Mouse (Mus musculus): ENCODE data around the gene Gm8994. TPM values are rescaled to one million over a fixed set of nuclear protein-coding genes. Genes with fewer than 3 reads are reported as not detected.
"Not testable (repeated sequence)": the region's sequence is repeated elsewhere in the genome, so short reads cannot be mapped to it uniquely, and the experiment has no call there.

Gm8994 gene
- not detected in 2 replicates for polyA plus RNA-seq (2011; ENCODE audit: insufficient read depth, insufficient read length, low replicate concordance, missing spikeins)

- 86% methylated on average over 4 of the region's 4 CpGs for WGBS
- not testable (repeated sequence) for H3K4me3 ChIP-seq (replicated peaks; ENCODE audit: control insufficient read depth, low read depth, low read length); H3K4me1 ChIP-seq (ENCODE audit: control insufficient read depth, insufficient read depth, low read length); H3K27ac ChIP-seq (ENCODE audit: control insufficient read depth, insufficient read depth, low read depth, low read length, poor library complexity)
Observed at GRCm38 (mm10) chr6:136327239-136327638, at the start of gene Gm8994. Gene Gm8994 (plus strand): TSS chr6:136327539.

- TF ChIP-seq POLR2A (IDR thresholded peaks at IDR 0.05; ENCODE audit: borderline replicate concordance, control insufficient read depth, low read depth, low read length) (no peak), CTCF (IDR thresholded peaks at IDR 0.05; ENCODE audit: control insufficient read depth, insufficient read depth, low read length) (no peak)
Observed at GRCm38 (mm10) chr6:136277685-136278084, 49.7 kb upstream of the Gm8994 start.

GRCm38 (mm10) chr6:136284565-136284964 lies 42.8 kb upstream of the Gm8994 start:
- Histone ChIP-seq H3K4me3 (replicated peaks; ENCODE audit: control insufficient read depth, low read depth, low read length) (no peak overlapping the region), H3K4me1 (ENCODE audit: control insufficient read depth, insufficient read depth, low read length) (no peaks in the 10 kb centered on the region), H3K27ac (ENCODE audit: control insufficient read depth, insufficient read depth, low read depth, low read length, poor library complexity) (no peak overlapping the region)
- TF ChIP-seq POLR2A (IDR thresholded peaks at IDR 0.05; ENCODE audit: borderline replicate concordance, control insufficient read depth, low read depth, low read length) (no peak), CTCF (IDR thresholded peaks at IDR 0.05; ENCODE audit: control insufficient read depth, insufficient read depth, low read length) (no peak)
- WGBS = 79% methylated on average over 8 of the region's 8 CpGs

More at GRCm38 (mm10) chr6:136277685-136278084, 49.7 kb upstream of the Gm8994 start:
- H3K27ac ChIP-seq (ENCODE audit: control insufficient read depth, insufficient read depth, low read depth, low read length, poor library complexity) = no peak overlapping the region
- no peak overlapping the region for H3K4me3 ChIP-seq (replicated peaks; ENCODE audit: control insufficient read depth, low read depth, low read length)
- no peaks in the 10 kb centered on the region for H3K4me1 ChIP-seq (ENCODE audit: control insufficient read depth, insufficient read depth, low read length)
- WGBS = 68% methylated on average over 4 of the region's 4 CpGs

- Histone ChIP-seq H3K27ac (ENCODE audit: control insufficient read depth, insufficient read depth, low read depth, low read length, poor library complexity) (no peak overlapping the region), H3K4me3 (replicated peaks; ENCODE audit: control insufficient read depth, low read depth, low read length) (no peak overlapping the region), H3K4me1 (ENCODE audit: control insufficient read depth, insufficient read depth, low read length) (no peaks in the 10 kb centered on the region)
- 83% methylated on average over 11 of the region's 11 CpGs for WGBS
- TF ChIP-seq CTCF (IDR thresholded peaks at IDR 0.05; ENCODE audit: control insufficient read depth, insufficient read depth, low read length) (no peak), POLR2A (IDR thresholded peaks at IDR 0.05; ENCODE audit: borderline replicate concordance, control insufficient read depth, low read depth, low read length) (no peak)
Observed at GRCm38 (mm10) chr6:136286180-136286579, 41.2 kb upstream of the Gm8994 start.

- no peak overlapping the region for H3K27ac ChIP-seq (ENCODE audit: control insufficient read depth, insufficient read depth, low read depth, low read length, poor library complexity)
- no peak overlapping the region for H3K4me3 ChIP-seq (replicated peaks; ENCODE audit: control insufficient read depth, low read depth, low read length)
- no peaks in the 10 kb centered on the region for H3K4me1 ChIP-seq (ENCODE audit: control insufficient read depth, insufficient read depth, low read length)
- TF ChIP-seq POLR2A (IDR thresholded peaks at IDR 0.05; ENCODE audit: borderline replicate concordance, control insufficient read depth, low read depth, low read length) (no peak), CTCF (IDR thresholded peaks at IDR 0.05; ENCODE audit: control insufficient read depth, insufficient read depth, low read length) (no peak)
- WGBS = 81% methylated on average over 4 of the region's 4 CpGs
Observed at GRCm38 (mm10) chr6:136286589-136286988, 40.8 kb upstream of the Gm8994 start.

- TF ChIP-seq CTCF (IDR thresholded peaks at IDR 0.05; ENCODE audit: control insufficient read depth, insufficient read depth, low read length) (no peak), POLR2A (IDR thresholded peaks at IDR 0.05; ENCODE audit: borderline replicate concordance, control insufficient read depth, low read depth, low read length) (no peak)
- H3K4me1 ChIP-seq (ENCODE audit: control insufficient read depth, insufficient read depth, low read length) = no peaks in the 10 kb centered on the region; the same call in 1 of the 2 replicates
- WGBS = 84% methylated on average over 3 of the region's 3 CpGs
- no peak overlapping the region for H3K27ac ChIP-seq (ENCODE audit: control insufficient read depth, insufficient read depth, low read depth, low read length, poor library complexity)
- no peak overlapping the region for H3K4me3 ChIP-seq (replicated peaks; ENCODE audit: control insufficient read depth, low read depth, low read length)
Observed at GRCm38 (mm10) chr6:136291424-136291823, 35.9 kb upstream of the Gm8994 start.

- Histone ChIP-seq H3K4me3 (replicated peaks; ENCODE audit: control insufficient read depth, low read depth, low read length) (no peak overlapping the region), H3K4me1 (ENCODE audit: control insufficient read depth, insufficient read depth, low read length) (no peaks in the 10 kb centered on the region; the same call in 1 of the 2 replicates), H3K27ac (ENCODE audit: control insufficient read depth, insufficient read depth, low read depth, low read length, poor library complexity) (no peak overlapping the region)
- 64% methylated on average over 11 of the region's 11 CpGs for WGBS
- no peak for TF ChIP-seq POLR2A (IDR thresholded peaks at IDR 0.05; ENCODE audit: borderline replicate concordance, control insufficient read depth, low read depth, low read length)
- TF ChIP-seq CTCF (IDR thresholded peaks at IDR 0.05; ENCODE audit: control insufficient read depth, insufficient read depth, low read length) = no peak
Observed at GRCm38 (mm10) chr6:136291951-136292714, 35.2 kb upstream of the Gm8994 start.

GRCm38 (mm10) chr6:136293700-136294099 lies 33.6 kb upstream of the Gm8994 start:
- Histone ChIP-seq H3K4me3 (replicated peaks; ENCODE audit: control insufficient read depth, low read depth, low read length) (no peak overlapping the region), H3K4me1 (ENCODE audit: control insufficient read depth, insufficient read depth, low read length) (no peaks in the 10 kb centered on the region; the same call in 1 of the 2 replicates), H3K27ac (ENCODE audit: control insufficient read depth, insufficient read depth, low read depth, low read length, poor library complexity) (no peak overlapping the region)
- WGBS = 90% methylated on average over 6 of the region's 6 CpGs
- TF ChIP-seq POLR2A (IDR thresholded peaks at IDR 0.05; ENCODE audit: borderline replicate concordance, control insufficient read depth, low read depth, low read length) = no peak
- peak; percentile 21; the same call in 1 of the 2 replicates for TF ChIP-seq CTCF (IDR thresholded peaks at IDR 0.05; ENCODE audit: control insufficient read depth, insufficient read depth, low read length)

Data from bone marrow, adult 2 months (tissue).